Mouse (Mus musculus) ES-Bruce4 (cell line): Measurements from ENCODE around the gene Elovl6. TPM values are rescaled to one million over a fixed set of nuclear protein-coding genes. Genes with fewer than 3 reads are reported as not detected.

Experiments used
- H3K27ac ChIP-seq: 2 replicates; pipeline ENCODE4 v1.5.1; 2012; ENCODE audit warnings: low read length, inconsistent platforms; ENCODE audit not compliant: insufficient read depth
- H3K27me3 ChIP-seq: 2 replicates; pipeline ENCODE4 v1.6.1; 2012; ENCODE audit warnings: mild to moderate bottlenecking, low read length, inconsistent platforms; ENCODE audit not compliant: control insufficient read depth, poor library complexity, insufficient read depth, severe bottlenecking
- H3K36me3 ChIP-seq: 2 replicates; pipeline ENCODE4 v1.6.1; 2012; ENCODE audit warnings: inconsistent platforms, mild to moderate bottlenecking, low read length, moderate library complexity; ENCODE audit not compliant: control insufficient read depth, poor library complexity, insufficient read depth, severe bottlenecking
- H3K4me1 ChIP-seq: one replicate; pipeline ENCODE4 v1.8.1; 2011; ENCODE audit warnings: low read length; ENCODE audit not compliant: control insufficient read depth, insufficient read depth
- H3K4me3 ChIP-seq: 2 replicates; pipeline ENCODE4 v1.5.1; 2011; ENCODE audit warnings: low read depth, mild to moderate bottlenecking, low read length
- H3K9ac ChIP-seq: 2 replicates; pipeline ENCODE4 v1.6.1; 2012; ENCODE audit warnings: low read depth, mild to moderate bottlenecking, inconsistent platforms; ENCODE audit not compliant: poor library complexity, severe bottlenecking
- H3K9me3 ChIP-seq: replicated peaks from 2 replicates; pipeline ENCODE4 v1.6.1; 2012; ENCODE audit warnings: mild to moderate bottlenecking, low read length, inconsistent platforms; ENCODE audit not compliant: control insufficient read depth, poor library complexity, insufficient read depth, severe bottlenecking
- CTCF ChIP-seq: IDR thresholded peaks from one replicate; pipeline ENCODE4 v1.8.1; 2011; ENCODE audit warnings: low read depth, low read length
- EP300 ChIP-seq: IDR thresholded peaks from 2 replicates; pipeline ENCODE4 v1.6.1; 2011; ENCODE audit warnings: low read depth, low read length; ENCODE audit not compliant: insufficient read depth
- POLR2A ChIP-seq: IDR thresholded peaks from one replicate; pipeline ENCODE4 v1.8.1; 2011; ENCODE audit warnings: low read length; ENCODE audit not compliant: insufficient read depth
- polyA plus RNA-seq: library from polyadenylated mRNA; stranded (reverse); fragments of >200 nt; gene quantifications from 2 replicates; pipeline ENCODE4 v1.2.4, GENCODE M21; 2011; ENCODE audit warnings: low read depth; ENCODE audit not compliant: missing spikeins, insufficient read depth, insufficient read length

Gene Elovl6
- polyA plus RNA-seq, 1 experiment = 124 TPM

DNA sequence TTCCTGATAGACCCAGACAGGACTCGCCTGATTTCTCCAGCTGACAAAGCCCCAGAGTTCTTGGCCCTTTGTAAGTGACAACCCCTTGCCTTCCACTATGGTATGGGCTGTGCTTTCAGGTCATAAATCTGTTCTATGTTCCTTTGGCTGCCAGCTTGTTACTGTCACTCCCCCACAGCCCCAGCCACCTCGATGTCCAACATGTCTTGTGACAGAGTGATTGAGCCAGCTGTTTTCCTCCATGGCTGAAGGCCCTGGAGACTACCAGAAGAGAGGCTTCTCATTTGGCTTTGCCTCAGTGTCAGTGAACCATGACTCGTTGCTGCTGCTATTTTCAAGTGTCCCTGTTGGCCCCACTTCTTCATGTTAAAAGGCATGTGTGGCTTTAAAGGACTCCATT is 113.3 kb downstream of the Elovl6 start:
- H3K36me3 ChIP-seq = no peaks in the 10 kb centered on the region
- TF ChIP-seq EP300 = no peak
- TF ChIP-seq CTCF = no peak
- TF ChIP-seq POLR2A = no peak
- H3K27ac ChIP-seq = no peak overlapping the region
- no peak overlapping the region for H3K9ac ChIP-seq
- no peaks in the 10 kb centered on the region for H3K27me3 ChIP-seq
- peaks cover 2% of the 10 kb centered on the region for H3K4me1 ChIP-seq
- H3K9me3 ChIP-seq = no peaks in the 10 kb centered on the region
- H3K4me3 ChIP-seq = no peak overlapping the region

DNA sequence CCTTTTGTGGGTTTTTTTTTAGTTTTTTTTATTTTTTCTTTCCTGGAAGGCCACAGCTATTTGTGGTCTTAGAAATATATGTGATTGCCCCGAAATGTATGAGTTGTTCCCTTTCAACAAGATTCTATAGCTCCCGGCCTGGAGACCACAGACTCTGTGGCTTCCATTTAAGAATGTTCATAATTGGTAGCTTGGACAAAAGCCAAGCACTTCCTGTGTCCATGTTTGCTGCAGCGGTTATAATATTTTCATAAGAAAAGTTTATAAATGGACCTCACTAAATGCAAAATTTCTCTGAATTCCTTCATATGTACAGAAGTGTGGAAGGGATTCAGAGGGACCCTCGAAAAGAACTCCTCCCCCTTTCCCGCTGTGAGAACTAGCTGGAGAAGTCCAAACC is 114.6 kb downstream of the Elovl6 start:
- Histone ChIP-seq H3K4me3 (no peak overlapping the region), H3K27me3 (no peaks in the 10 kb centered on the region), H3K27ac (no peak overlapping the region), H3K4me1 (peaks cover 5% of the 10 kb centered on the region), H3K9ac (no peak overlapping the region), H3K36me3 (no peaks in the 10 kb centered on the region), H3K9me3 (no peaks in the 10 kb centered on the region)
- TF ChIP-seq EP300 (no peak), CTCF (no peak)

DNA sequence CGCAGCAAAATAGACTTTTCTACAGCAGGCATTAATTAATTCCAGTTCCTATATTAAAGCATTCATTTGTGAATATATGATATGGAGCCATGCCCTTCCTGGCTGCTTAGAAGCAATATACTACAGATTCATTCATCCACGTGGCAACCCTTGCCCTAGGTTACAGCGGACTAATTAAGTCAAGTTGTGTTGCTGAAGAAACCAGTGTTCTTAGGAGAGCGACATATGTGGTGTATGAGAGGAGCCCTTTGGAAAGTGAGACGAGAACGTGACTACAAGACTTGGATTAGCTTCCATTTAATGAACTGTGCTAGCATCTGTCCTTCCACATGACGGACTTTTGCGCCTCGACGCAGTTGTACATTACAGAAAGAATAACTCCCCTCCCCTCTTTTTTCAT is 115.2 kb downstream of the Elovl6 start:
- Histone ChIP-seq H3K36me3 (no peaks in the 10 kb centered on the region), H3K4me3 (no peak overlapping the region), H3K27ac (no peak overlapping the region), H3K9ac (no peak overlapping the region), H3K4me1 (peaks cover 5% of the 10 kb centered on the region), H3K9me3 (no peaks in the 10 kb centered on the region), H3K27me3 (no peaks in the 10 kb centered on the region)
- TF ChIP-seq POLR2A (no peak), EP300 (no peak), CTCF (no peak)

DNA sequence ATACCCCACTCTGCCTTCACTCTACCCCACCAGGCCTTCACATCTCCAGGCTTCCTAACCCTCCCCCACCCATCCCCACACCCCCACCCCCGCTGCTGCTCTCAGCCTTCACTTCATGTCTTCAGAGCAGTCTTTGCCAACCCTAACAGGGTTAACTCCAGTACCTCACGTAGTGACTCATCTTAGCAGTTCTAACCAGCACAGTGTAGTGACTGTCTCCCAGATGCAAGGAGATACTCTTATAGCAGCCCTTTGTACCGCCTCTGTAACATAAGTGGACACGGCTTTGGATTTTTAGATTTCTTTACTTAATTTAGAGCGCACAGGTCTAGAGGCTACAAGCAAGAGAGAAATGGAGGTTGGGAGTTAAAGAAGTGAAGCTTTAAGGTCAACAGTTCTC is 116.4 kb downstream of the Elovl6 start:
- Histone ChIP-seq H3K36me3 (no peaks in the 10 kb centered on the region), H3K9ac (no peak overlapping the region), H3K4me1 (peaks cover 5% of the 10 kb centered on the region), H3K27me3 (no peaks in the 10 kb centered on the region), H3K9me3 (peaks cover 9% of the 10 kb centered on the region), H3K27ac (no peak overlapping the region), H3K4me3 (no peak overlapping the region)
- no peak for TF ChIP-seq POLR2A
- no peak for TF ChIP-seq EP300
- TF ChIP-seq CTCF = no peak

DNA sequence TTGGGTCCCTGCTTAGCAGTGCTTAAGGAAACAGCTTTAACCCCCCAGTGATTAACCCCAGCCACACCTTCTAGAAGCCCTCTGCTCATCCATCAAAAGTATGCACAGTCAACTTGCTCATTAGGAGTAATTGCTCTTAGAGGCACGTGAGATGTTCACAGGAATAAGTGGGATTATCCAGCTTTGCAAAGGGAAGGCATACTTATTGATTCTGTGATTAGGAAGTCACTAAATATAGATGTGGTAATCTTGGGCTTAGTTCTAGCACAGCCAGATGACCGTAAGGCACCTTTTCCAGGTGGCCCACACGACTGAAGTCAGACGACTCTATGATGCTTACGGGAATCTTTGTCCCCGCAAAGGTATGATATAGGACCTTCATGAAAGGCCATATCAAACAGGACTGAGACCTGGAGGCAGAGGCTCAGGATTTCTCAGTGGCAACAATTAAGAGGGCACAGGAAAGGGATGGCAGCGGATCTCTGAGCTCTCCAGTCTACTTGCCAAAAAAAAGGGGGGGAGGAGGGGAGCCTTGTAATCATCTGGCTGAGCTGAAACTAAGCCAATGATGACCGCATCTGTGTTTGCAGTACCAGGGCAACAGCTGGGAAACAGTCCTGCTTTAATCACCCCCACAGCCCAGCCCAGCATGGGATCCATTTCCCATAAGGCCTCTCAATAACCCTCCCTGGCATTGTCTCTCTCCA is 117.6 kb downstream of the Elovl6 start:
- H3K27ac ChIP-seq = 0 out of 2 replicates have a peak overlapping the region, but pooled peaks have one; percentile 11
- H3K4me1 ChIP-seq = peaks cover 5% of the 10 kb centered on the region
- H3K27me3 ChIP-seq = no peaks in the 10 kb centered on the region
- no peak overlapping the region for H3K9ac ChIP-seq
- peaks cover 17% of the 10 kb centered on the region for H3K9me3 ChIP-seq
- TF ChIP-seq EP300 (no peak), POLR2A (no peak)
- H3K4me3 ChIP-seq = no peak overlapping the region
- H3K36me3 ChIP-seq = no peaks in the 10 kb centered on the region

DNA sequence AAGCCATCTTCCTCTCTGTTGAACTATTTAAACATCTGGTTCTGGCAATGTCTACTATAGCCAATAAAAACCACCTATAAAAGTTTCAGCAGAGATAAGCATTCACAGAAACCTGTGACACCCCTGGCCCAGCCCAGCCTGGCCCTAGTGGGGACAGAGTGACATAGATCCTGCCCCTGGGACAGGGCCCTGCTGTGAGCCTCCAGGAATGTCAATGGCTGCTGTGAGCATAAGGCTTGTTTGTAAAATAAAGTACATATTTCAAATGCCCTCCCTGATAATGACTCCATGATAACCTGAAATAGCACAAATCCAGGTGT is 118.1 kb downstream of the Elovl6 start:
- Histone ChIP-seq H3K27ac (peak overlapping the region; percentile 11; the same call in 1 of the 2 replicates), H3K9me3 (peaks cover 21% of the 10 kb centered on the region), H3K36me3 (no peaks in the 10 kb centered on the region), H3K4me3 (no peak overlapping the region), H3K27me3 (no peaks in the 10 kb centered on the region), H3K4me1 (peaks cover 5% of the 10 kb centered on the region), H3K9ac (no peak overlapping the region)
- no peak for TF ChIP-seq CTCF

DNA sequence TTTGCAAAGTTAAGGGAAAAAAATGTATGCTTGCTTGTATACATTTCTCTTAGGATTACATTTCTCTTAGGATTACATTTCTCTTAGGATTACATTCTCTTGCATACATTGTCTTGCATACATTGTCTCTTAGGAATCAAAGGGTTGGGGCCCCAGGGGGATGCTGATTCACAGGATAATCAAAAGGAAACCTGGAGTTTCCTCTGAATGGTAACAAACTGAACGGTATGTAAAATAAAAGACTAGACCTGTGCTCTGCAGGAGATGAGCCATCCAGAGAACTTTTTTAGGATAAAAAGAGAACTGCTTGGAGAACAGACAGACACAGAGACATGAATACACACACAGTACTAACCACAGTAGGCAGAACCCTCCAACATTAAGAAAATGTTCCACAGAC is 118.8 kb downstream of the Elovl6 start:
- peaks cover 5% of the 10 kb centered on the region for H3K4me1 ChIP-seq
- H3K9me3 ChIP-seq = peaks cover 22% of the 10 kb centered on the region
- no peaks in the 10 kb centered on the region for H3K27me3 ChIP-seq
- H3K9ac ChIP-seq = no peak overlapping the region
- no peak overlapping the region for H3K4me3 ChIP-seq
- no peaks in the 10 kb centered on the region for H3K36me3 ChIP-seq
- TF ChIP-seq POLR2A (no peak), EP300 (no peak), CTCF (no peak)
- H3K27ac ChIP-seq = no peak overlapping the region; the same call in none of the 2 replicates
